Mouse (Mus musculus): Measurements from ENCODE around the gene Apoc3.
A peak's percentile ranks its signal among the peaks of the same experiment; 100 is the strongest.

Gene Apoc3

GRCm38 (mm10) chr9:46235596-46235648 is at the start of gene Apoc3:
Apoc3 (minus strand) TSS chr9:46235636.
- no peak for DNase-seq (ENCODE audit: low read depth, low spot score)

GRCm38 (mm10) chr9:46282631-46283436 is 47.4 kb upstream of the Apoc3 start, which contains the start of gene Bud13:
Bud13 (plus strand) TSS chr9:46283008.
- peak; percentile 92 for DNase-seq (ENCODE audit: low read depth, low spot score)

- DNase-seq (ENCODE audit: low read depth, low spot score): peak; percentile 87
Observed at GRCm38 (mm10) chr9:46274494-46274893, 39.1 kb upstream of the Apoc3 start.

GRCm38 (mm10) chr9:46272677-46273454 is 37.4 kb upstream of the Apoc3 start, which contains the start of gene Zpr1:
Zpr1 (plus strand) TSS chr9:46273064.
- DNase-seq (ENCODE audit: low read depth, low spot score): peak; percentile 94

- no peak for DNase-seq (ENCODE audit: low read depth, low spot score)
Observed at GRCm38 (mm10) chr9:46272070-46272469, 36.6 kb upstream of the Apoc3 start.

- DNase-seq (ENCODE audit: low read depth, low spot score): no peak
Observed at GRCm38 (mm10) chr9:46270782-46271181, 35.3 kb upstream of the Apoc3 start.

- DNase-seq (ENCODE audit: low read depth, low spot score): no peak
Observed at GRCm38 (mm10) chr9:46269125-46269524, 33.7 kb upstream of the Apoc3 start.

- DNase-seq (ENCODE audit: low read depth, low spot score): no peak
Observed at GRCm38 (mm10) chr9:46268343-46268873, 33.0 kb upstream of the Apoc3 start, which contains the start of gene Apoa5. Apoa5 (plus strand) TSS chr9:46268633.

- DNase-seq (ENCODE audit: low read depth, low spot score): no peak
Observed at GRCm38 (mm10) chr9:46261131-46261530, 25.7 kb upstream of the Apoc3 start.

GRCm38 (mm10) chr9:46259111-46259510 is 23.7 kb upstream of the Apoc3 start:
- no peak for DNase-seq (ENCODE audit: low read depth, low spot score)

GRCm38 (mm10) chr9:46257546-46257945 is 22.1 kb upstream of the Apoc3 start:
- DNase-seq (ENCODE audit: low read depth, low spot score): peak; percentile 67

- peak; percentile 34 for DNase-seq (ENCODE audit: low read depth, low spot score)
Observed at GRCm38 (mm10) chr9:46256658-46257385, 21.4 kb upstream of the Apoc3 start.

GRCm38 (mm10) chr9:46256177-46256576 is 20.7 kb upstream of the Apoc3 start:
- DNase-seq (ENCODE audit: low read depth, low spot score): no peak

GRCm38 (mm10) chr9:46246752-46247324 is 11.4 kb upstream of the Apoc3 start:
- peak; percentile 89 for DNase-seq (ENCODE audit: low read depth, low spot score)

GRCm38 (mm10) chr9:46243584-46243983 is 8.1 kb upstream of the Apoc3 start:
- DNase-seq (ENCODE audit: low read depth, low spot score): no peak

GRCm38 (mm10) chr9:46243122-46243521 is 7.7 kb upstream of the Apoc3 start:
- no peak for DNase-seq (ENCODE audit: low read depth, low spot score)

GRCm38 (mm10) chr9:46241818-46242217 is 6.4 kb upstream of the Apoc3 start:
- no peak for DNase-seq (ENCODE audit: low read depth, low spot score)

GRCm38 (mm10) chr9:46240526-46241153 is 5.2 kb upstream of the Apoc3 start, which contains the start of gene Apoa4:
Apoa4 (plus strand) TSS chr9:46240696.
- no peak for DNase-seq (ENCODE audit: low read depth, low spot score)

- DNase-seq (ENCODE audit: low read depth, low spot score): no peak
Observed at GRCm38 (mm10) chr9:46238850-46239249, 3.4 kb upstream of the Apoc3 start.

- no peak for DNase-seq (ENCODE audit: low read depth, low spot score)
Observed at GRCm38 (mm10) chr9:46235649-46236048, 213 bp upstream of the Apoc3 start.

GRCm38 (mm10) chr9:46235196-46235595 is 240 bp downstream of the Apoc3 start:
- DNase-seq (ENCODE audit: low read depth, low spot score): no peak
